Mouse (Mus musculus): ENCODE measurements around the gene Dlgap1.

DNA sequence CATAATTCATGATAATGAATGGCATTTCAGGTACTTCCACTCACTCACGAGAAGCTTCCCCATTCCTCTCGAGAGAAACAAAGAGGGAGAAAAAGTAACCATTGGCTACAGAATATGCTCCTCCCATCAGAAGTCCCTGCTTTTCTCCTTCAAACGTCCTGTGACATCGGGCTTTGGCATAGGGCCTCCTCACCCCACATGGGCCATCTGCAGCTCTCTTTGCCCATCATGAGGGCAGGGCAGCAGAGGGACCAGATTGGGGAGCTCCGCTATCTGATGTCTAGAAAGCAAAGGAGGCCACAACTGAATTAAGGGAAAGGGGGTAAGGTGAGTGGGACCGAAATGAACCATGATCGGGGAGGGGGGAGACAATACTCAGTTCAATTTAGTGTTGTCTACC is 47.6 kb downstream of the Dlgap1 start:
- TF ChIP-seq CTCF (IDR thresholded peaks at IDR 0.05) (no peak), POLR2A (IDR thresholded peaks at IDR 0.05; ENCODE audit: insufficient read depth, low read depth, low read length) (no peak)

Data from heart, adult 2 months (tissue).